Mouse (Mus musculus): ENCODE results near the gene Cass4. TPM values are rescaled to one million over a fixed set of nuclear protein-coding genes. Genes with fewer than 3 reads are reported as not detected.

The Cass4 gene
- polyA plus RNA-seq, 1 experiment from 2014 or later = 0.36 TPM

DNA sequence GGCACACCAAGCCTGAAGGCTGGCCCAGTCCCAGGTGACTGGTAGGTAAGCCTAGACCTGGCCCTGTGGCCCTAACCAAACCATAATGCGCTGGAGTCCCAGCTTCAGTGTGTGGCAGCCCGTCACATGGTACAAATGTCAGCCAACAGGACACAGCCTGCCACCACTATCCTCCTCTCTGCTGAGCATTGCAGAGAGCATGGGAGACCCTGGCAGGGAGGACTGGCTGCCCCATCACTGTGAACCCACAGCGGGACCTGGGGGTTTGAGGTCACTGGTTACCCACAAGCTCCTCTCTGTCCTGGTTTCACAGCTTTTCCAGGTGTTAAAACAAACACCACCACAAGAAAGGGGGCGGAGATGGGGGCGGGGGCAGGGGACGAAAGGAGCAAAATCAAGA lies 3.3 kb upstream of the Cass4 start:
- no peak overlapping the region for H3K4me2 ChIP-seq
- H3K4me1 ChIP-seq (replicated peaks) = 0 out of 2 replicates have a peak, but pooled peaks cover 5% of the 10 kb centered on the region
- ATAC-seq (ENCODE audit: insufficient number of reproducible peaks, low FRiP score) = no peak
- WGBS = 20% methylated on average over 6 of the region's 6 CpGs
- no peak overlapping the region for H3K9ac ChIP-seq
- no peak overlapping the region for H3K4me3 ChIP-seq
- 0 out of 2 replicates have a peak, but pooled peaks cover 3% of the 10 kb centered on the region for H3K27me3 ChIP-seq (replicated peaks)
- H3K36me3 ChIP-seq = no peaks in the 10 kb centered on the region
- no peaks in the 10 kb centered on the region for H3K9me3 ChIP-seq (replicated peaks)
- H3K27ac ChIP-seq (ENCODE audit: poor library complexity, severe bottlenecking) = no peak overlapping the region

DNA sequence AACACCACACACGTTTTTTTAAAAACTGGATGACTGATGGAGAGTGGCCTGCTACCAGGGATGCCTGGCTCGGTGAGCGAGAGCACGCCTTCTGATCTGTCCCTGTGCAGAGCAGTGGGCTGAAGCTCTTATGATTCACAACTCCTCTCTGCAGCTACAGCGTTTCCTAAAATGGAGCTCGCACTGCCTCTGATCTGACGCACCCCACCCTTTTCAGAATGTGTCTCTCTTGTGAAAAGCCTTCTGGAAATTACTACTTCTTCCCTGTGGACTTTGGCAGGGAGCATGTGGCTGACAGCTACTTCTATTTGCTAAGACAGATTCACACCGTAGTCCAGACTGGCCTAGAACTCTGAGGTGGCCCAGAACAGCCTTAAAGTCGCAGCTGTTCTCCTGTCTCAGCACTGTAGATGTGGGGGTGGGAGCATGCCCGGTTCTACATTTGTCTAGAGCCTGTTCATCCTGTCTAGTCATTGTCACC lies 1.5 kb upstream of the Cass4 start:
- Histone ChIP-seq H3K4me3 (no peak overlapping the region), H3K9me3 (replicated peaks) (no peaks in the 10 kb centered on the region), H3K9ac (no peak overlapping the region), H3K4me1 (replicated peaks) (0 out of 2 replicates have a peak, but pooled peaks cover 5% of the 10 kb centered on the region), H3K27me3 (replicated peaks) (peaks cover 3% of the 10 kb centered on the region; the same call in 1 of the 2 replicates), H3K27ac (ENCODE audit: poor library complexity, severe bottlenecking) (no peak overlapping the region), H3K36me3 (no peaks in the 10 kb centered on the region), H3K4me2 (no peak overlapping the region)
- WGBS = 57% methylated on average over 10 of the region's 10 CpGs
- no peak for ATAC-seq (ENCODE audit: insufficient number of reproducible peaks, low FRiP score)

DNA sequence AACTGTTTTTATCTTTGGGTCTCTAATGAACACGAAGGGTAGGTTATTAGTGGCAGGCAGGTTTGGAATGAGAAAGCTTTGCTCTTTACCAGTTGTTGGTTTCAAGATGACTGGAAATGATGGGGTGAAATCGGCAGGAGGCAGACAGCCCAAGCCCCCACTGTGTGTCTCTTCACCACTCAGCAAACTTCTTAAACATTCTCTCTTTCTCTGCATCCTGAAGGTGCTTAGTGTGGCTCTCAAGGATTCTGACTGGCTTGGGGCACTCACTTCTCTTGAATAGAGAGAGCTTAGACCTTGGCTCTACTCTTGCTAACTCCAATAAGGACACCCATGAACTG lies 428 bp downstream of the Cass4 start:
- no peak for ATAC-seq (ENCODE audit: insufficient number of reproducible peaks, low FRiP score)
- no peaks in the 10 kb centered on the region for H3K36me3 ChIP-seq
- 53% methylated on average over 2 of the region's 2 CpGs for WGBS
- H3K9me3 ChIP-seq (replicated peaks) = no peaks in the 10 kb centered on the region
- 0 out of 2 replicates have a peak, but pooled peaks cover 5% of the 10 kb centered on the region for H3K4me1 ChIP-seq (replicated peaks)
- no peak overlapping the region for H3K9ac ChIP-seq
- H3K27ac ChIP-seq (ENCODE audit: poor library complexity, severe bottlenecking) = no peak overlapping the region
- H3K4me2 ChIP-seq = no peak overlapping the region
- no peak overlapping the region for H3K4me3 ChIP-seq
- H3K27me3 ChIP-seq (replicated peaks) = peaks cover 3% of the 10 kb centered on the region

DNA sequence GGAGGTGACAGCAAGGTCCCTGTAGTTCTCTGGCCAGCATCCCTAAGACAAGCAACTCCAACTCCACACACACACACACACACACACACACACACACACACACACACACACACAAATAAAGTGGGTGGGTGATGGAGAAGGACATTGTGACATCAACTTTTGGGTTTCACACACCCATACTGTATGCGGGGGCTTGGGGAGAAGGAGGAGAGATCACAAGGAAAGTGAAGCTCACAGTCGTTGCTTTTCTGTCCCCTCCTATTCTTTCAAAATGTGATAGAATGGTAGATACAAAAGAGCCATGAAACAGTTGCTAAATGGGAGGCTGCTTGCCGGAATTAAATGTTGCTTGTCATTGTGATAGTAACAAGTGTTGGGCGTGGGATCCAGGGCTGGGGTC lies 1.1 kb downstream of the Cass4 start:
- 75% methylated on average over 4 of the region's 4 CpGs for WGBS
- Histone ChIP-seq H3K27ac (ENCODE audit: poor library complexity, severe bottlenecking) (no peak overlapping the region), H3K27me3 (replicated peaks) (peaks cover 3% of the 10 kb centered on the region), H3K36me3 (no peaks in the 10 kb centered on the region), H3K9me3 (replicated peaks) (no peaks in the 10 kb centered on the region), H3K4me3 (no peak overlapping the region), H3K4me2 (no peak overlapping the region), H3K4me1 (replicated peaks) (0 out of 2 replicates have a peak, but pooled peaks cover 7% of the 10 kb centered on the region), H3K9ac (no peak overlapping the region)
- ATAC-seq (ENCODE audit: insufficient number of reproducible peaks, low FRiP score) = no peak

DNA sequence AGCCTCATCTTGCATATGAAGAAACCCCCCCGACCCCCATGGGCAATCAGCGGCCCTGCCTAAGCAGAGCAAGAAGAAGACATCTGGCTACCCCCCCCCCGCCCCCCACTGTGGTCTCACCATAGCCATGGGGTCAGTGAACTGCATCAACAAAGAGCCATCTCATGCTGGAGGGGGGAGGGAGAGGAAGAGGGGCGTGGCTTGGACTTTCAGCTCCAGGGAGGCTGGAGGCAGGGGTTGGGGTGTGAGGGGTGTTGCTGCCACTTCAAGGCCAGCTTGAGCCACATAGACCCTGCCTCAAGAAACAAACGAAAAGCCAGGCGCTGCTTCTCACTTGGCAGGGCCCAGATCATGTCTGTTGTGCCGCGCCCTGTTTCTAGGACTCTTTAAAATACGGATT lies 2.4 kb downstream of the Cass4 start:
- 46% methylated on average over 9 of the region's 9 CpGs for WGBS
- Histone ChIP-seq H3K36me3 (no peaks in the 10 kb centered on the region), H3K27ac (ENCODE audit: poor library complexity, severe bottlenecking) (no peak overlapping the region), H3K27me3 (replicated peaks) (peaks cover 3% of the 10 kb centered on the region), H3K9ac (no peak overlapping the region), H3K4me1 (replicated peaks) (peaks cover 13% of the 10 kb centered on the region; the same call in 1 of the 2 replicates), H3K4me2 (no peak overlapping the region), H3K9me3 (replicated peaks) (no peaks in the 10 kb centered on the region), H3K4me3 (no peak overlapping the region)
- ATAC-seq (ENCODE audit: insufficient number of reproducible peaks, low FRiP score) = no peak

DNA sequence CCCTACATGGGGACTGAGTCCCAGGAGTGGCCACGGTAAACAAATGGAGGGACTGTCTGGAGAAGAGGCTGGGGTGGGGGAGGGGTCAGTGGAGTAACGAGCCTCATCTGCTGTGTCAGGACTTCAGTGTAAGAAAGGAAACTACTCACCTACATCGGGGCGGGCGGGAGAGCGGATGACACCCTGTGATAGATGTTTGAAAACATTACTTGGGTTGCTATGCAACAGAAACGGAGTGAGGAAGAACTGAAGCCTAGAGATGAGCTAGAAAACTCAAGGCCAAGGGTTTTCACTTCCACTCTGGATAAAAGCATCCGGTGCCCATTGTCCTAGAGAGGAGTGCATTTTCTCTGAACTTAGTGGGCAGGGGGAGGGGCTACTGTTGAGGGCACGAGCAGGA lies 6.3 kb downstream of the Cass4 start:
- Histone ChIP-seq H3K9me3 (replicated peaks) (no peaks in the 10 kb centered on the region), H3K27ac (ENCODE audit: poor library complexity, severe bottlenecking) (no peak overlapping the region), H3K4me3 (no peak overlapping the region), H3K4me2 (no peak overlapping the region), H3K36me3 (no peaks in the 10 kb centered on the region), H3K4me1 (replicated peaks) (peaks cover 12% of the 10 kb centered on the region; the same call in 1 of the 2 replicates), H3K27me3 (replicated peaks) (peaks cover 9% of the 10 kb centered on the region), H3K9ac (no peak overlapping the region)
- ATAC-seq (ENCODE audit: insufficient number of reproducible peaks, low FRiP score) = 0 out of 2 replicates have a peak, but pooled peaks have one; percentile 27
- 36% methylated on average over 9 of the region's 9 CpGs for WGBS

DNA sequence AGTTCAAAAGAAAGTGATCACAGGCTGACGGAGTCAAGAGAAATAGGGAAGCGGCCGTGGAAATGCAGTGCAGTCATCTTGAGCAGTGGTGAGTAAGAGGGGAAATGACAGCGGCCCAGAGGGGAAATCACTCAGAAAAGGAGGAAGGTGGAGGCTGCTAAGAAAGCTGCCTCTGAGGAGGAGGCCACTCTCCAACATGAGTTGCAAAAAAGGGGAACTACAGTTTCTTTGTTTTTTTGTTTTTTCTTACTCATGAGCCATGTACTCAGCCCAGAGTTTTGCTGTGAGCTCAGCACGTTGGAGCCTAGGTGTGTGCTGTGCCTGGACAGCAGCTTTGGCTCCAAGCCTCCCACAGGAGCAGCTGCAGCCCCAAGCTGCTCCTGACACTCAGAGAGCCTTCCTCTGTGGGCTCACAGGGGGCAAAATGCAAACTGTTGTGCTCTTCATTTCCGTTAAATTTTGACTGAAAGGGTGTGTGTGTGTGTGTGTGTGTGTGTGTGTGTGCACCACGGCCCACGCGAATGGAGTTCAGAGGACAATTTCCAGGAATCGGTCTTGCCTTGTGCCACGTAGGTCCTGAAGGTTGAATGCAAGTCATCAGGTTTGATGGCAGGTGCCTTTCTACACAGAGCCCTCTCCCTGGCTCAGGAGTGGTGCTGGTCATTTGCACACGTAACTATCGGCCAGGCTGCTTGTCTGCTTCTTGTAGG lies 7.7 kb downstream of the Cass4 start:
- no peaks in the 10 kb centered on the region for H3K9me3 ChIP-seq (replicated peaks)
- 63% methylated on average over 13 of the region's 13 CpGs for WGBS
- no peak overlapping the region for H3K4me3 ChIP-seq
- no peak for ATAC-seq (ENCODE audit: insufficient number of reproducible peaks, low FRiP score)
- H3K36me3 ChIP-seq = no peaks in the 10 kb centered on the region
- no peak overlapping the region for H3K27ac ChIP-seq (ENCODE audit: poor library complexity, severe bottlenecking)
- H3K4me2 ChIP-seq = no peak overlapping the region
- peaks cover 5% of the 10 kb centered on the region for H3K27me3 ChIP-seq (replicated peaks)
- peaks cover 12% of the 10 kb centered on the region; the same call in 1 of the 2 replicates for H3K4me1 ChIP-seq (replicated peaks)
- H3K9ac ChIP-seq = no peak overlapping the region

DNA sequence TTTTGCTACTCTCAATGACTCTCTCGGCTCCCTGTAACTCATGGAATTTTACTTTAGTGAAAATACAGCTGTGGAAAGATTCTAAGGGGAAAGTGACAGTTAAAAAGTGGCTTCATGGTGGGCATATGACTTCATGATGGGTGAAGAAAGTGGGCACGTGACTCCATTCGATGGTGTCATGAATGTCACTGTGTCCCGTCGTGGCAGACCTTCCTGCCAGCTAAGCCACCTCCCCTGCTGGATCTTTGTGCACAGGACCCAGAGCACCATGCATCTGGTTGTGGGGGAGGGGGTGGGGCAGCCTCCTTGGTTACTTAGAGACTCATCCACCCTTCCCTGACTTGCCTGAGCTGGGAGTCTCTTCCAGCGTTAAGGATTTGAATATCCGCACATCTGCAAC lies 10.6 kb downstream of the Cass4 start:
- no peak overlapping the region for H3K4me3 ChIP-seq
- 50% methylated on average over 7 of the region's 7 CpGs for WGBS
- no peak overlapping the region for H3K4me2 ChIP-seq
- H3K9me3 ChIP-seq (replicated peaks) = no peaks in the 10 kb centered on the region
- peaks cover 5% of the 10 kb centered on the region; the same call in 1 of the 2 replicates for H3K27me3 ChIP-seq (replicated peaks)
- no peak overlapping the region for H3K9ac ChIP-seq
- no peak for ATAC-seq (ENCODE audit: insufficient number of reproducible peaks, low FRiP score)
- H3K27ac ChIP-seq (ENCODE audit: poor library complexity, severe bottlenecking) = no peak overlapping the region
- no peaks in the 10 kb centered on the region for H3K36me3 ChIP-seq
- H3K4me1 ChIP-seq (replicated peaks) = peaks cover 12% of the 10 kb centered on the region; the same call in 1 of the 2 replicates

DNA sequence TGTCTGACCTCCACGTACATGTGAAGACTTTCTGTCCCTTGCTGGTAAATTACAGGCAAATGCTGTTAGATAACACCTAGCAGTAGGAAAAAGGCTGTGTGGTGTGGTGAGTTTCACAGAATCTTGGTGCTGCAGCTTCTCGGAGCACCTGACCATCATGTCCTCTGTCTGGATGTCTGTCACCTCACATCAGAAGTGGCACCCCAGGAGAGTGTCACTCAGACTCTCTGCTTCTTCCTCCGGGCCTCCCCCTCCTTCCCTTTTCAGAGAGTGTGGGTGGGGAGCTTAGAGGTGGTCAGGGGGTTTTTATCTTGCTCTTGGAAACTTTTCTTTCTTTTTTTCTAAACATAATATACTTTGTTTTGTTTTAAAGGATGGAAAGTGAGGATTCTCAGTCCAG lies 11.4 kb downstream of the Cass4 start:
- WGBS = 44% methylated on average over 3 of the region's 3 CpGs
- H3K9ac ChIP-seq = no peak overlapping the region
- no peak overlapping the region for H3K4me3 ChIP-seq
- no peak for ATAC-seq (ENCODE audit: insufficient number of reproducible peaks, low FRiP score)
- no peaks in the 10 kb centered on the region for H3K9me3 ChIP-seq (replicated peaks)
- H3K27me3 ChIP-seq (replicated peaks) = peaks cover 5% of the 10 kb centered on the region; the same call in 1 of the 2 replicates
- H3K36me3 ChIP-seq = no peaks in the 10 kb centered on the region
- H3K27ac ChIP-seq (ENCODE audit: poor library complexity, severe bottlenecking) = no peak overlapping the region
- H3K4me1 ChIP-seq (replicated peaks) = peaks cover 6% of the 10 kb centered on the region; the same call in 1 of the 2 replicates
- no peak overlapping the region for H3K4me2 ChIP-seq

DNA sequence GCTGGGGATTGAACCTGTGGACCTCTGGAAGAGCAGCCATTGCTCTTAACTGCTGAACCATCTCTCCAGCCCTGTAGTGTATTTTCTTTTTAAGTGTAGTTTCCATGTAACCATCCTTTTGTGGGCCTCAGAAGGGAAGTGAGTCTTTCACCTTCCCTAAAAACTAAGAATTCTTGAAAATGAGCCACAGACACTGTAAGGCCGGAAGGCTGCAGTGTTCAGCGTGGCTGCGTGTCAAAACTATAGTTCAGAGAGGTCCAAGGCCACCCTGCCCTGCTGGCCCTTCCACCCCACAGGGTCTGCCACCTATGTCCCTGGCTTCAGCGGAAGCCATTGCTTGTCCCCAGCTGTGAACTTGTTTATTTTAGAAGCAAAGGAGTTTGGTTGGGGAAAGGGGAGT lies 12.6 kb downstream of the Cass4 start:
- Histone ChIP-seq H3K9me3 (replicated peaks) (no peaks in the 10 kb centered on the region), H3K4me2 (no peak overlapping the region), H3K27ac (ENCODE audit: poor library complexity, severe bottlenecking) (no peak overlapping the region; the same call in 1 of the 2 replicates), H3K27me3 (replicated peaks) (peaks cover 5% of the 10 kb centered on the region; the same call in 1 of the 2 replicates), H3K4me3 (no peak overlapping the region), H3K9ac (no peak overlapping the region), H3K4me1 (replicated peaks) (peaks cover 5% of the 10 kb centered on the region; the same call in 1 of the 2 replicates), H3K36me3 (no peaks in the 10 kb centered on the region)
- ATAC-seq (ENCODE audit: insufficient number of reproducible peaks, low FRiP score) = no peak
- 58% methylated on average over 4 of the region's 4 CpGs for WGBS

DNA sequence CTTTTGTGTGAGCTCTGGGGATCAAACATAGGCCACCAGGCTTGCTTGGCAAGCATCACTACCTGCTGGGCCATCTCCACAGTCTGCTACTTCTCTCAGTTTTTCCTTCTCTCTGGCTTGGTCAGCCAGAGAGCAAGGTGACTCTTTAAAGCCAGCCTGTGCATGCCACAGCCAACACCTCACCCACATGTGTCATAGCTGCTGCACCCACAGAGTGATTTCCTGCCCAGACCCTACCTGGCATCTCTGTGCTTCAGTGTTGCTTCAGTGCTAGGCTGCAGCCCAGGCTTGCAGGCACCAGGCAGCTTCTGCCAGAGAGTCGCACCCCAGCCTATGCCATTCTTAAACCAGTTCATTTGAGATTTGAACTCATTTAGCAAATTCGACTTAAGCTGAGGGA lies 13.9 kb downstream of the Cass4 start:
- 69% methylated on average over 2 of the region's 2 CpGs for WGBS
- no peak overlapping the region for H3K4me2 ChIP-seq
- H3K4me3 ChIP-seq = no peak overlapping the region
- 0 out of 2 replicates have a peak, but pooled peaks cover 3% of the 10 kb centered on the region for H3K27me3 ChIP-seq (replicated peaks)
- no peaks in the 10 kb centered on the region for H3K36me3 ChIP-seq
- H3K4me1 ChIP-seq (replicated peaks) = peaks cover 5% of the 10 kb centered on the region
- H3K9ac ChIP-seq = no peak overlapping the region
- H3K9me3 ChIP-seq (replicated peaks) = no peaks in the 10 kb centered on the region
- H3K27ac ChIP-seq (ENCODE audit: poor library complexity, severe bottlenecking) = no peak overlapping the region
- no peak for ATAC-seq (ENCODE audit: insufficient number of reproducible peaks, low FRiP score)
